Mouse (Mus musculus): ENCODE data around the gene Tgfbr3l.
"Not testable (repeated sequence)": the region's sequence is repeated elsewhere in the genome, so short reads cannot be mapped to it uniquely, and the experiment has no call there.

Gene Tgfbr3l

DNA sequence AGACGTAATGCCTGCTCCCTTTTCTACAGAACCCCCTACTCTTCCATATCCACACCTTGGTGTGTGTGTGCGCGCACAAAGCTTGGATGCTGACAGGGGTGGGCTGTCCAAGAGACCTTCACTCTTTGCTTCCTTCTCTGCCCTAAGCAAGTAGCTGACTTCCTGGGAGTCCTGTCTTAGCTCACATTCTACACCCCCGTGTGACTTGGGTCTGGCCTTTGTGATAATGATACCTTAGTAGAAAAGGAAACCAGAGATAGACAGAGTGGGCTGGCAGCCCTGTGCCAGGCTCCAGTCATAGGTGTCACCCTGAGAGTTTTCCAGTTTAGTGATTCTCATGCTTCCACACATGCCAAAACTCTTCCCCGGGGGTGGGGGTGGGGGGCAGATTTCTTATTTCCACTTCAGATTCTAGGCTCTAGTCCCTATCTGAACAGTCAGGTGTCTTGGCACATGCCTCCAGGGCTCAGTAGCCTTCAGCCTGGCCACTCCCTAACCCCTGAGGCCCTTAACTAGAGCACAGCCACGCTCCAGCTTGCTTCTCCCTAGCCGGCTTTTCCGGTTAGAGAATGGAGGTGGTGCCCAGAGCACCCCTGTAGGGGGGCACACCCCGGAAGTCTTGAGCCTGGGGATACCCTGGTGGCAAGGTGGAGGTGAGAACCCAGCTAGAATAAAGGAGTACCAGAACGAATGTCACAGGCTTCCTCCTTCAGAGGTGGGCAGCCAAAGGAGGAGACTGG is 17.2 kb upstream of the Tgfbr3l start:
- peak; percentile 18 to 67 for DNase-seq (ENCODE audit: inconsistent age in 2 of 2, low spot score in 1 of 2)

- DNase-seq (ENCODE audit: inconsistent age in 2 of 2, low spot score in 1 of 2): peak; percentile 80 to 95
Measured at GRCm38 (mm10) chr8:4237814-4238433, 10.1 kb upstream of the Tgfbr3l start.

DNA sequence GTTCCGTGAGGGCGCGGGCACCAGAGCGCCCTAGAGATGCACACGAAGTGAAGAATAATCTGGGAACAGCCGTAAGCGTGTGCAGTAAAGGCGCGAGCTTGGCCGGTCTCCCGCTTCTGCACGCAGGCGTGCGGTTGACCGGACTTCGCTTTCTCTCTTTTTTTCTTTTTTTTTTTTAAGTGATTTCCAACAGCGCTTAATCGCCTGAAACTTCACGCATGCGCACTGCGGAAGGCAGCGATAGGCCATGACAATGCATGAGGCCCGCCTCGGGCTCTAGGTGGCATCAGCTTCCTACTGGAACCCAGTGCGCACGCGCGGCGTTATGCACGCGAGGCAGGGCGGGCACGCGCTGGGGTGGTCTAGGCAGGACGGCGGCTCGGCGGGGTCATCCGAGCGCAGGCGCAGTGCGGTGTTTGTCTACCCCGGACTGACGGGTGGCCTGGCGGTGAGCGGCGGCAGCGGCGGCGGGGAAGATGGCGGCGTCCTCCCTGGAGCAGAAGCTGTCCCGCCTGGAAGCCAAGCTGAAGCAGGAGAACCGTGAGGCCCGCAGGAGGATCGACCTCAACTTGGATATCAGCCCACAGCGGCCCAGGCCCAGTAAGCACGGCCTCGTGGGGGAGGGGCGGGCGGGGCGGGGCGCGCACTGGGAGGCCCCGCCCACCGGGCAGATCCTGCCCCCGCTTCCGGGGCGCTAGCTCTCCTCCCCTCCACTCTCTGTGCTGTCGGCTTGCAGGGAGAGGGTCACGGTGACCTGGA is 9.4 kb upstream of the Tgfbr3l start, which contains the start of the genes Map2k7 and Gm49320:
Gene Map2k7 (plus strand): TSS at position 307 of the 759 bp plus-strand sequence.
Gene Gm49320 (plus strand): TSS at position 432 of the 759 bp plus-strand sequence.
- peak; percentile 100 for DNase-seq (ENCODE audit: inconsistent age in 2 of 2, low spot score in 1 of 2)

GRCm38 (mm10) chr8:4239193-4239890 is 8.7 kb upstream of the Tgfbr3l start:
- no peak for DNase-seq (ENCODE audit: inconsistent age in 2 of 2, low spot score in 1 of 2)

- DNase-seq (ENCODE audit: inconsistent age in 2 of 2, low spot score in 1 of 2): no peak
Measured at GRCm38 (mm10) chr8:4245061-4245460, 3.0 kb upstream of the Tgfbr3l start.

- DNase-seq (ENCODE audit: inconsistent age in 2 of 2, low spot score in 1 of 2): peak in 1 of 2 experiments; percentile 35
Measured at GRCm38 (mm10) chr8:4245737-4246136, 2.3 kb upstream of the Tgfbr3l start.

- peak in 1 of 2 experiments; percentile 52 for DNase-seq (ENCODE audit: inconsistent age in 2 of 2, low spot score in 1 of 2)
Measured at GRCm38 (mm10) chr8:4247241-4247640, 773 bp upstream of the Tgfbr3l start.

GRCm38 (mm10) chr8:4249213-4249612 is 1.2 kb downstream of the Tgfbr3l start:
- peak; percentile 68 to 88 for DNase-seq (ENCODE audit: inconsistent age in 2 of 2, low spot score in 1 of 2)

DNA sequence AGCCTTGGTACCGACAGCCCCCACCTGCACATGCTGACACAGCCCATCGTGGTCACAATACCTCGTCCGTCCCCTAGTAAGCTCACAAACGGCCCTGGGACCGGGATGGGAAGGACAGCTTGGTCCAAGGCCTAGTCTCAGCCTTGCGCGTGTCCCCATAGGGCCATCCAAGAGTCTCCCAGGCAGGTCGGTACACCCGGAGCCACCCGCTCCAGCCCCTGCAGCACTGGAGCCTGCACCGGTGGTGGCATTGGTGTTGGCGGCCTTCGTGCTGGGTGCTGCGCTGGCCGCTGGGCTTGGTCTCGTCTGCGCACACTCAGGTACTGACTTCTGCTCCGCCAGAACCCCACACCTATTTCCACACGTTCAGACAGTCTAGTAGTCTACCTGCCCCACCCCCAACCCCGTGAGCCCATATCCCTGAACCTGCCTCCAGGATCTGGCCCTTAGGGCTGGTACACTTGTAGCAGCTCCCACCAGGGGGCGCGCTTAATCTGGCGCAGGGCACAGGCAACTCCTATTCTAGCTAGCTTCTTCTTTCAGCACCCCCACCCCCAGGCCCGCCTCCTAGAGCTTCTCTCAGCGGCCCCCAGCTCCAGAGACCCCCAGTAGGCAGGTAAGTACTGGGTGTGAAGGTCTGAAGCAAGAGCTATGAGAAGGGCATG is 2.4 kb downstream of the Tgfbr3l start:
- peak; percentile 87 to 95 for DNase-seq (ENCODE audit: inconsistent age in 2 of 2, low spot score in 1 of 2)

DNA sequence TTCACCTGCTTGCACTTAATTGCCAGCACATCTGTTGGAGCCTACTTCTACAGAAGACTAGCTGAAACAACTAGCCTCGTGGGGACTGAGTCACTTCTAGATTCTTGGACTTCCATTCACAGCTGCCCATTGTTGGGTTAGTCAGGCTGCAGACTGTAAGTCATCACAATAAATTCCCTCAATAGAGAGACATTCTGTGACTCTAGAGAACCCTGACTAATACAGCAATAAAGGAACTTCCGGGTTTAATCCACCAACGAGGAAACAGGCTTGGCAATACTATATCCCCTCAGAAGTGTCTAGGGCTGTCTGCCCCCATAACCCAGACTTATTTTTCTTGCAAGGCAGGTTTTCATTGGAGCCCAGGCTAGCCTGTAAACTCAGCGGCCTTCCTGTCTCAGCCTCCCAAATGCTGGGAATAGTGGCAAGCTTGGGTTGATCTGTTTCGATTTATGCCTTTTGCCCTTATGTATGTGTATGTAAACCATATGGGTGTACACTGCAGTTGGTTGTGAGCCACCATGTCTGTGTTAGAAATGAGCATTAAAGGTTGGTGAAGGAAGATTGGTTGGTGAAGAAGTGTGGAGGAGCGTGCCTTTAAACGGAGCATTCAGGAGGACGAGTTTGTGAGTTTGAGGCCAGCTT is 4.2 kb downstream of the Tgfbr3l start:
- peak in 1 of 2 experiments; percentile 73 for DNase-seq (ENCODE audit: inconsistent age in 2 of 2, low spot score in 1 of 2)

- DNase-seq (ENCODE audit: inconsistent age in 2 of 2, low spot score in 1 of 2): peak; percentile 97 to 99
Measured at GRCm38 (mm10) chr8:4252934-4253841, 5.2 kb downstream of the Tgfbr3l start, which contains the start of gene Snapc2. Gene Snapc2, plus strand, starts transcription at chr8:4253080.

GRCm38 (mm10) chr8:4254001-4254400 is 6.0 kb downstream of the Tgfbr3l start:
- DNase-seq (ENCODE audit: inconsistent age in 2 of 2, low spot score in 1 of 2): peak; percentile 62 to 87

DNA sequence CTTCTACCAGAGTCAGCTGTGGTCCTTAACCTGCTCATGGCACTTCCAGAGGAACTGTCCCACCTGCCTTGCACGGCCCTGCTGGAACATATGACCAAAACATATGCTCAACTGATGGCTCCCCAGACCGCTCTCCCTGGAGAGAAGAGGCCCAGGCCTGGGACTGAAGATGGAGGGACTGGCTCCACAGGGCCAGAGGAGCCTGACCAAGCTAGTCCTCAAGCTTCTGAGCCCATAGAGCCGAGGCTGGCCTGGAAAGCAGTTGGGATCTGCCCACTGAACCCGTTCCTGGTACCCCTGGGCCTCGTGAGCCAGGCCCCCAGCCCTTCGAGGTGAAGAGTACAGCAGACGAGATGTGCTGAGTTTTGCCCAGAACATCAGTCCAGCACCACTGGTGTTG is 7.5 kb downstream of the Tgfbr3l start:
- DNase-seq (ENCODE audit: inconsistent age in 2 of 2, low spot score in 1 of 2): not testable (repeated sequence)

GRCm38 (mm10) chr8:4256911-4257310 is 8.9 kb downstream of the Tgfbr3l start:
- DNase-seq (ENCODE audit: inconsistent age in 2 of 2, low spot score in 1 of 2): no peak

GRCm38 (mm10) chr8:4257350-4257749 is 9.3 kb downstream of the Tgfbr3l start:
- DNase-seq (ENCODE audit: inconsistent age in 2 of 2, low spot score in 1 of 2): no peak

DNA sequence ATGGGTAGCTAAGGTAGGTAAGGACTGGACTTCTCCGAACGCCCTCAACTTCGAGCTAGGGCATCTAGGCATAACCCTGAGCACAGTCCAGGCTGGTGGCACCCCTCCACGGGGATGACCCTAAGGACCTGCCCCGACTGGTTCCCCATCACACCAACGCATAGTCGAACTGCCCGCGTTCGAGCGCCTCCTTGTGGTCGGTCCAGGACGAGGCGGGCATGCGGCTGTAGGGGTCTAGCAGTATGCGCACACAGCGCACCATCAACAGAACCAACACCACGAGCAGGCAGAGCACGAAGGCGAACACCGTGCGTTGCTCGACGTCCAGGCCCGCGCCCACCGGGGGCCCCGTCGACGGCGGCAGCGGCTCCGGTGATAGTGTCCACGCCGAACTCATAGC is 10.2 kb downstream of the Tgfbr3l start:
- peak; percentile 79 to 90 for DNase-seq (ENCODE audit: inconsistent age in 2 of 2, low spot score in 1 of 2)

DNA sequence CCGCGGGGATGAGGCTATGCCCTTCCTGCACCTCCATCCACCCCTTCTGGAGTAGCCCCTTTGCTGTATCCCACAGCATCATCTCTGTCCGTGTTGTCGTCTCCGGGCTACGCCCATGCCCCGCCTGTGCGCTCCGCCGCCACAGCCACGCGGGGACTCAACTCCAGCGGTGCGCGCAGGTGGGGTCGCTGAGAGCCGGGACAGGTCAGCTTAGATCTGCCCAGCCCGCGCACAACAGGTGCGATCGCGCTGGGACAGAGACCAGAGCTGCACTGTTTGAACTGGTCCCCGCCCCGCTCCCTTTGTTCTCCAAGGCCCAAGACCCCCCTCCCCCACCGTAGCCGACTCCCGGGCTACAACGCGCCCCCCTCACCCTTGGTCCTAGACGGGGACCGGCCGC is 10.7 kb downstream of the Tgfbr3l start:
- DNase-seq (ENCODE audit: inconsistent age in 2 of 2, low spot score in 1 of 2): peak in 1 of 2 experiments; percentile 59

DNA sequence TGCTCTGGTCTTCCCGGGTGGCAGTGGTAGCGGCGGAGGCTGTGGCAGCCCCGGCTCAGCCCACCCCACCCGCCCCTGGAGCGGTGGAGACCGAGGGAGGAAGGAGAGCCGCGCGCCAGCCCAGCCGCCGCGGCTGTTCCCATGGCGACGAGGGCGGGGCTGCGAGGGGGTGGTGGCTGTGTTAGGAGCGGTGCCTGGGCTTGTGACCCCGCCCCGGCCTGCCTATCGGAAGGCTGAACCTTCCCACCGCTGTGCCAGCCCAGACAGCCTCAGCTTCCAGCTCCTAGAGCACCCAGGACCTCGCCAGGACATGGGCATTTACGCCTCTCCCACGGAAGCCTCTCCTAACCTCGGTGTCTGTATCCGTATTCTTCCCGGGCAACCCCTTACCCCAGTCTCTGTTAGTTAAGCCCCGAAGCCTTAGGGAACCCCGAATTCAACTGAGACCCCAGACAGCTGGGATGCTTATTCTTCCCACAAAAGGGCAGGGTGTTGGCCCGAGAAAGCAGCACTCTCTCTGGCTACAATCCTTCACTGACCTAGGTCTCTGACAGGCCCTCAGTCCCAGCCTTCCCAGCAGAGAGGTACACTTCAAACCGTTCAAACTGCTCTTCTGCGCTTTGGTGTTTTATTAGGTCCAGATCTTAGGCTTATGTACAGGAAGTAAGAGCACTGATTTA is 11.3 kb downstream of the Tgfbr3l start, which contains the start of gene Ctxn1:
Gene Ctxn1 (minus strand): TSS at position 150 of the 680 bp plus-strand sequence.
- peak; percentile 97 to 98 for DNase-seq (ENCODE audit: inconsistent age in 2 of 2, low spot score in 1 of 2)
